Mouse (Mus musculus): Measurements from ENCODE around the gene Itga9. TPM values are rescaled to one million over a fixed set of nuclear protein-coding genes. Genes with fewer than 3 reads are reported as not detected.

The Itga9 gene
- total RNA-seq, 4 experiments from 2014 or later, result 4.7 to 5.8 (median 5.1) TPM

DNA sequence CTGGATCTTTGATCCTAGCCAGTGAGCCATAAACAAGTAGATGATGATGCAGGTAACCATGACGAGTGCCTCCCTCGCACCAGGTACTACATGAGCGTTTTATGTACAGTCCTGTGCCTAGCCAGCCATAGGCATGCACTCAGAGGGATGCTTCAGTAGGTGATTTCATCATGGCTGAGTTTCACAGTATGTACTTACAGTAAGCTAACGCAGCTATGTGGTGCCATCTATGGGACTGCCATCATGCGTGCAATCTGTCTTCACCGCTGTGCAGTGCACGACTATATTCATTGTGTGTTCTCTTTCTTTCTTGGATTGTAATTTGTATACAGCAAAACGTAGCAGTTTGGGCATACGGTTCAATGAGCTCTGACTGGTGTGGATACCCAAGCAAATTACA is 77.9 kb downstream of the Itga9 start:
- no peak for DNase-seq (ENCODE audit: low spot score in 2 of 2)

DNA sequence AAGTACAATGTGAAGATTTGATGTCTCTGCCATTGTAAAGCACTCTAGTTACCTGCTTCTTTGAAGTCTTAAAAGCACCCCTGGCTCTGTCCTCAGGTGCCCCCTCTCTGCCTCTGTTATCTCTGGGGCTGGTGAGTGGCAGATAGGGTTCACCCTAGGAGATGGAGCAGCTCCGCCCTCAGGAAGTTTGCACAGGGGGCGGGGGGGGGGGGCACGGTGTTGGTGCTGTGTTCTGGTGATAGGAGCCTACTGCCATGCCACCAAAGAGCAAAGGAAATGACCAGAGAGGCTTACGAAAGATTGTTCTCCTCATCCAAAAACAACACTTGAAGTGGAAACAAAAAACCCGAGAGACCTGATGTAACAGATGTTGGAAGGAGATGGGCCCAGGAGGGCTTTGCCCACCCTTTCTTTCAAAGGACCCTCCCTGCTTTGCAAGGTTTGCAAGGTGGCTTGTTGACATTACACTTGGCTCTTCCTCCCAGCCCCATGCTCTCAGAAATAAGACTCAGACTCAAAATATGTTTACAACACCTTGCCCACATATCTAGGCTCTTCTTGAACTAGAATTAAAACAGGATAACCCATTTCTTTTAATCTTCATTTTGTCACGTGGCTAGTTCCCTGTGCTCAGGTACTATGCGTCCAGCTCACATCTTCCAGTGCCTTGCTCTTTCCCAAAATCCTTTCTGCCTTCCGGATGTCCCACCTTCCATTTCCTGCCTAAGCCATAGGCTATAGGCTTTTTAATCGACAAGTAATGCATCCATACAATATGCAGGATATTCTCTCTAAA is 79.9 kb downstream of the Itga9 start:
- DNase-seq (ENCODE audit: low spot score in 2 of 2), result no peak

DNA sequence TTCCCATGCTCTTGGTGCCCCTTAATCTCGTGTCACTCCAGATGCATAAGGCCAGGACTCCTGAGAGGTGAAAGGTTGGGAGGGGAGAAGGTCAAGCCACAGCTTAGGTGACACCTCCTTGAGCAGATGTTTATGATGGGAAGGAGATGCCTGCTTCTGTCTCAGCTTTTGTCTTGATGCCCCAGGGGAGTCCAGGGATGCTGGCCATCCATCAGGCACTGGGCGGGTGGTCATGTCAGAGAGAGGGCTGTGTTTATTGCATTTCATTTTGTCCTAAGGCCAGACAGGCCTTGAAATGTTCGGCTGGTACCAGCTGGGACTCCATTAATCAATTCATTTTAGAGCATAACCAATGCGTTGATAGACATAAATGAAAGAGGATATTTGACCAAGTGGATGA is 81.8 kb downstream of the Itga9 start:
- no peak for DNase-seq (ENCODE audit: low spot score in 2 of 2)

DNA sequence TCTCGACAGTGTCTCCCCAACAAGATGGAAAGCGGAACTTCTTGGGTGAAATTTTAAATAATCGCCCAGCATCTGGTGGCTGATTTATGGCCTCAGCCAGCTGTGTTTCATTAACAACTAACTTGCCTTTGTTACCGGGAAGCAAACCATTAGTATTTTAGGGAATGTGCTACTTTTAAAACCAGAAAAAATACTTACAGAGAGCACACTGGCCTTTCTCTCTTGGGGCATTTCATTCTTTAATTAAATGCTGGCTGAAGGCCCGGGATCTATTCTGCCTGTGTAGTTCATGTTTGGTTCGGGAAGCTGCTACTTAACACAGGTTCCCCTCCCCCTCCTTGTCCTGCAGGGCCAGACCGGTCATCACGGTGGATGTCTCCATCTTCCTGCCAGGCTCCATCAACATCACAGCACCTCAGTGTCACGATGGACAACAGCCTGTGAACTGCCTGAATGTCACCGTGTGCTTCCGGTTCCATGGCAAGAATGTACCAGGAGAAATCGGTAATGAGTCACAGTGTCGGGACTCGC is 82.5 kb downstream of the Itga9 start:
- DNase-seq (ENCODE audit: low spot score in 2 of 2), result no peak

DNA sequence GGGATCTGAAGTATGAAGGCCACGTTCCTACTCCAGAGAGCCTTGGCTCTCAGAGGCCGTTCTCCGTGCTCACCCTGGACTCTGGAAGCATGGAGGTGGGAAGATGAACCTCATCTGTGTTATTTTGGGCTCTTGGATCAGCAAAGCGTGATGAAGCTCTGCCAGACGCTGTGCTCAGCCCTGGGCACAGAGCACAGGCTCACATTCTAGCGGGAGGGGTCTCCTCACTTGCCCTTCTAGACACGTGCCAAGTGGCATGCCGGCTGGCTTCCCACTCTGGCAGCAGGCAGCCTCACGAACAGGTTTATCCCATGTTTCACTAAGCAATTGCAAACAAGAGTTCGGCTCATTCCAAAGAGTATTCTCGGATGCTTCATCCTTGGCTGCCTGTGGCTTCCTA is 86.8 kb downstream of the Itga9 start:
- DNase-seq (ENCODE audit: low spot score in 2 of 2), result peak; percentile 46 to 54

DNA sequence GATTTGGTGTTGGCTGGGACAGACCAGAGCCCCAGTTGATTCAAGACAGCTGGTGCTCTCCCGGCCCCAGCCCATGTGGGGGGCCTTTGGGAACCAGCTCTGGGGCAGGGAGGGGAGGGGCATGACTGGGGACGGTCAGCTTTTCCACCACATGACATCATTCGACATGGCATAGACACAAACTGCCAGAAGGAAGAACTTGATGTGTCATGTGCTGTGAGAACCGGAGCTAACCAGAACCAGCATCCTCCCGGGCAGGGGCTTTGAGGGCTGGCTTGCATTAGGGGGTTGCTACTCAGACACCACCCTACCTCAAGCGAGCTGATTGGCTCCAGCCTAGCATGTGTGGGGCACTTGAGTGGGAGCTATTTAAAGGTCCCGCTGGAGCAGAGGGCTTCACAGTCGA is 87.9 kb downstream of the Itga9 start:
- no peak for DNase-seq (ENCODE audit: low spot score in 2 of 2)

DNA sequence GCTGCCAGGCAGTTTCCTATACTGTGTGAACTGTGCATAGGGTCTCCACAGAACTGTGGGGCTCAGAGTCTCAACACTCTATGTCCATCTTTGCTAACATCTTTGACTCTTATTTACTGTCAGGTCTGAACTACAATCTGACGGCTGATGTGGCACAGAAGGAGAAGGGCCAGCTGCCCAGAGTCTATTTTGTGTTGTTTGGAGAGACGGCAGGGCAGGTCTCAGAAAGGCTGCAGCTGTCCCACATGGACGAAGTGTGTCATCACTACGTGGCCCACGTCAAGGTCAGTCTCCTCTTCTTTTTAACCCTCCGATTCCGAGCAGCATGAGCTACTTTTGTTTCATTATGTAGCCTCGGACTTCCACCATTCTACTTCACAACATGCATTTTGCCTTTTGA is 91.7 kb downstream of the Itga9 start:
- DNase-seq (ENCODE audit: low spot score in 2 of 2), result no peak

DNA sequence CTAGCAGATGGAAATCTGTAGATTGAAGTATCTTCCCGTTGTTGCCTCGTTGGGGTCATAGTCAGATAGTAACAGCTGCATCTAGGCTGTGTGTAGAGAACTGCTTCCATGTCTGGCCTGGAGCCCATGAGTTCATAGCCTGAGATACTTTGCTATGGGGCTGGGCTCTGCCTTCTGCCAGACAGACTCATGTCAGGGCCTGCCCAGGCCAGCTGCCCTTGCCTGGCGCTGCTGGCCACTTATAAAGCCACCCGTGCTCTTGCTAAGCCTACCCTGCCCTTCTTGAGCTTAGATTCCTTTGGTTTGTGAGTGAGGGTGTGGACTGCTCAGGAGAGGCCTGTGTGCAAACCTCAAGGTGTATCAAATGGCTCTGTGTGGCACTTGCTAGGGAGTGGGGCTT is 93.2 kb downstream of the Itga9 start:
- no peak for DNase-seq (ENCODE audit: low spot score in 2 of 2)

DNA sequence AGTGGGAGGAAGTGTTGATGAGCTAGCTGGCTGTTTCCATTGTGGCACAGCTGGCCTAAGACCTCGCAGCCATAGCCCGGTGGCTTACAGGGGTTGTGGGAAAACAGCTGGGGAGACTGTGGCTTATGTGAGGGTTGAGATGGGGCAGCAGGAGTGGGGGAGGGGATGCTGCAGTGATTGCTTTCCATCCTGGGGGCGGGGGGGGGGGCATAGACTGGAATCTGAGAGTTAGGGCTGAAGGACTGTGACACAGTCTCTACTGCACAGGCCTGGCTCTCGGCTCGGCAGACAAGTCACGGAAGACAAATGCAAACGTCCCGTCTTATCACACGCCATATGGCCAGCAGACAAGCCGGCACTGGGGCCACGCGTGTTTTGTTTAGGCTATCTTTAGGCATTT is 94.4 kb downstream of the Itga9 start:
- no peak for DNase-seq (ENCODE audit: low spot score in 2 of 2)

DNA sequence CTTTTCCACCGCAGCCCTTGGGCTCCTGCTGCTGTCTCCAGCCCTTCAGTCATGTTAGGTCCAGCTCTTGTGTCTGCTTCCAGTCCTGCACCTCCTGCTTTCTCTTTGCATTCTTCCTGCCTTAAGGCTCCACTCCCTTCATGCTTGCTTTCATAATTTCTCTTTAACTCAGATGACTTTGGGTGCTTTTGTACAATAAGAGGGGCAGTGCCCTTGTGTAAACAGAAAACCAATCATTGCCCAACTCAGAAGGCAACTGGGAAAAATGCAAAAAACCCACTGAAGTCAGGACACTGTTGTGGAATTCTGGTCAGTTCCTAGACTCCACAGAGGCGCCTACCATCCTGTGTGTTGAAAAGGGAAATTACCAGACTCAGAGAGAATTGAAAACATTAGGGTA is 95.3 kb downstream of the Itga9 start:
- DNase-seq (ENCODE audit: low spot score in 2 of 2), result no peak

DNA sequence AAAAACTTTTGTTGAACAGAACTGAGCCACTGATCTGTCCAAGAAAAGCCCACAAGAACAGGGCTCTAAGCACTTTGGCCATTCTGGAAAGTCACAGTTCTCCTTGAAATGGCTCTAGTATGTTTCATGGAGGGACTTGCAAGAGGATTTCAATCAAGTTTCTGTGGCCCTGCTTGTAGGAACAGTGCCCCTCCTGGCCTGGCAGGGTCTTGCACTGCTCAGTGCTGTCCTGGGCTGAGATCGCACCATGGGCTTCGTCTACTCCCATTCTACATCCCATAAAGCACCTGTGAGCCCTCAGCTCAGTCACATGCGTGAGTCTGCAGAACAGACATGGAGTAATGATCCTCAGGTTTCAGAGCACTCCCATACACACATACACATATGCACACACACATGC is 96.7 kb downstream of the Itga9 start:
- DNase-seq (ENCODE audit: low spot score in 2 of 2), result no peak

DNA sequence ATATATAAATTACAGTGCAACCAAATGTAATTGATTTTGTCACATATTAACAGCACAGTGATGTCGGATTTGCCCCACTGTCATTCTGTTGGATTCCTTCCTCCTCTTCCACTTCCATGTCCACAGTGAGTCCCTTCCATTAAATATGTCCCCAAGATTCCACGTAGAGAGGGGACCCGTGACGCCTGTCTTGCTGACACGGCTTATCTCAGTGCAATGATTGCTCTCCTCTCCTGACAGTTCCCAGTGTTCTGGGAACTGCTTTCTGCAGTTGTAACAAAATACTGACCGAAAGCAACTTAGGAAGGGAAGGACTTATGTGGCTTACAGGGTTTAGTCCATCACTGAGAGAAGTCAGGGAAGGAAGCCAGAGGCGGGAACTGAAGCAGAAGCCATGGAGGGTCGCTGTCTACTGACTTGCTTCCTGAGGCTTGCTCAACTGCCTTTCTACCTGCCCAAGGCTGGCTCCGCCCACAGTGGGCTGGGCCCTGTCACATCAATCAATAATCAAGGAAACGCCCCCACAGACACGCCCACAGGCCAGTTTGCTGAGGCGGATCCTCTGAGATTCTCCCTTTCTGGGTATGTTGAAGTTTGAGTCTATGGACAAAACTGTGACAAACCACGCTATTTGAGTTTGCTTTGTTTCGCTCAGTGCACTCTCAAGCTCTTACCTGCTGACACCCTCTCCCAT is 99.0 kb downstream of the Itga9 start:
- no peak for DNase-seq (ENCODE audit: low spot score in 2 of 2)

DNA sequence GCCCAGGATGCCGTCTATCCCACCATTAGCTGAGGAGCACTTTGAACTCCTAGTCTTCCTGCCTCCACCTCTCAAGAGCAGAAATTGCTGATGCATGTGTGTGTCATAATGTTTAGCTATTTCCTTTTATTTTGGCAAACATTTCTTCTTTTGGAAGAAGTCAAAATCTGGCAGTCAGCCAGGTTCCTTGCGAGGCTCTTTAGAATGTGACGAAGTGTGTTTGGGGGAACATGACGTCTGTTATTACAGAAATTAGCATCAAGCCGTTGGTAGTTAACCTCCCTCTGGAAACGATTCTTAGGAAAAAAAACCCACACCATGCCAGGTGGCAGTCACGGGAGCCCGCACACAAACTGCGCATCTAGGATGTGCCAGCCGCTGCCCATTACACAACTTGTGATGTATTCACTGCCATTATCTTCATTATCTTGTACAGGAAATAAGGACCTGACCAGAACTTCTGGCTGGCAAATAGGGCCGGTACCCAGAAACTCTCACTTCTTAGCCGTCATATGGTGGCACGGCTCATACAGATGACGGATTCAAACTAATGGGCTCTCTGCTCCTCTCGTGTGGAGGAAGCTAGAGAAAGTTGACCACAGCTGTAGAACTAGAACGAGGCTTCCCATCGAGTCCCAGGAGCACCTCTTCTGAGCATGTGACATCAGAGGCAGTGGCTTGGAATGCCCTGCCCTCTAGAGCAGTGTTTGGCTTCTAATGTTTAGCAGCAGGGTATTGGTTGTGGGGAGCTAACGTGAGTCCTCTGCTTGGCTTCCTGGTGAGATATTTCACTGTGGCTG is 99.9 kb downstream of the Itga9 start:
- peak in 1 of 2 experiments; percentile 17 for DNase-seq (ENCODE audit: low spot score in 2 of 2)

DNA sequence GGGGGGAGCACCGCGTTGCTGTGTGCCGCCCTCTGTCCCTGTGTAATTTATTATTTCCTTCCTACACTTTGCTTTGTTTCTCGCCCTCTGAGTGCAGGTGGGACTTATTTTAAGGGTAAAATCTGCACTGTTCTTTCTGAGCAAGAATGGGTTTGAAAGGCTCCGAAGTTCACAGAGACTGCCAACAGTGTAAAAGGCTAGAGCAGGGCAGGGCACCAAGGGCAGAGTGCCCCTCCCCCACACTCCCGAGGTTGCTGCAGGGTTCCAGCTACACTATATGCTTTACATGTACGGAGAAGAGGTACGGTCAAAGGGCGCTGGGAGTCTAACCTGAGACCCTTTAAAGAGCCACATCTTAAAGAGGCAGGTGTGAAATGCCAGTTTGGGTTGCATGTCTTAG is 104.1 kb downstream of the Itga9 start:
- DNase-seq (ENCODE audit: low spot score in 2 of 2), result no peak

DNA sequence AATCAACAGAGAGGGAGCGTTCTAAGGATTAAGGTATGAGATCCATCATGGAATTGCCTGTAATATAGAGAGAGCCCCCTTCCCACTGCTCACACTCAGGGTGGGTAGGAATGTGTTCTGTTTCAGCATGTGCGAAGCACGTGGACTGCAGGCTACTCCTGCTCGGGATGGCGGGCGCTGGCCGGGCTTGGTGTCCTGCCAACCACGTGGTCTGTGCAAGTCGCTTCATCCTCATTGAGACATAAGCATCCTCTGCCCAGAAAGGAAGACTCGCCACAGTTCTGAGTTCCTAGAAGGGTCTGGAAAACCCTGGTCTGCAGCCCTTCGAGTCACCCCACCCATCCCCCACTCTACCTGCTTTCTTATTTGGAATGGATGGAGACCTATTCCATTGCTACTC is 105.3 kb downstream of the Itga9 start:
- no peak for DNase-seq (ENCODE audit: low spot score in 2 of 2)

DNA sequence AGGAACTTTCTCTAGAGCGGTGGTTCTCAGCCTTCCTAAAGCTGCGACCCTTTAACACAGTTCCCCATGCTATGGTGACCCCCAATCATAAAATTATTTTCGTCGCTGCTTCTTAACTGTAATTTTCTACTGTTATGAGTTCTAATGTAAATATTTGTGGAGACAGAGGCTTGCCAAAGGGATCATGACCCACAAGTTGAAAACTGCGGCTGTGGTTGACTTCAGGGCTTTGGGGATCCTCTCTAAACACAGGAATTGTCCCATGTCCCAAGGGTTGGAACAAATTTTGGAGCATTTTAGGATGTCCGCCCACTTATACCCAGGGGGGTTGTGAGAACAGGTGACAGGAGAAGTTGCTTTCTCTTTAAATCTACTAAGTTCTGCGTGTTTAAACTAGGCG is 107.0 kb downstream of the Itga9 start:
- DNase-seq (ENCODE audit: low spot score in 2 of 2), result no peak

DNA sequence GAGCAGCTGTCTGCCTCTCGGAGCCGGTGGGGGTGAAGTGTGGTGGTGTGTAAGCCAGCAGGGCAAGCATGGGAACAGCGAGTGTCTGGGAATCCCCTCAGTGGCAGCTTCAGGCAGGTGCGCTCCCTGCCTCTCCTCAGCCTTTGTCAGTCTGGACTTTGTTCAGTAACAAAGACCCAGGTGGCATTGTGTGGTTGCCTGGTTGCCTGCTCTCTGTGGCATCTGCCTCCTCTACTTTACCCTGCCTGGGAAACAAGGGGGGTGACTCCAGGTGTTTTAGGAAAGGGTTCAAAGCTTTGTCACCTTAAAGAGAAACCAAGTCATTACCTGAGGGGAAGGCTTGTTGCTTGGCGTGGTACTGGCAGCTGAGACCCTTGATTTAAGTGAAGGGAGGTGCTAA is 108.0 kb downstream of the Itga9 start:
- DNase-seq (ENCODE audit: low spot score in 2 of 2), result no peak

DNA sequence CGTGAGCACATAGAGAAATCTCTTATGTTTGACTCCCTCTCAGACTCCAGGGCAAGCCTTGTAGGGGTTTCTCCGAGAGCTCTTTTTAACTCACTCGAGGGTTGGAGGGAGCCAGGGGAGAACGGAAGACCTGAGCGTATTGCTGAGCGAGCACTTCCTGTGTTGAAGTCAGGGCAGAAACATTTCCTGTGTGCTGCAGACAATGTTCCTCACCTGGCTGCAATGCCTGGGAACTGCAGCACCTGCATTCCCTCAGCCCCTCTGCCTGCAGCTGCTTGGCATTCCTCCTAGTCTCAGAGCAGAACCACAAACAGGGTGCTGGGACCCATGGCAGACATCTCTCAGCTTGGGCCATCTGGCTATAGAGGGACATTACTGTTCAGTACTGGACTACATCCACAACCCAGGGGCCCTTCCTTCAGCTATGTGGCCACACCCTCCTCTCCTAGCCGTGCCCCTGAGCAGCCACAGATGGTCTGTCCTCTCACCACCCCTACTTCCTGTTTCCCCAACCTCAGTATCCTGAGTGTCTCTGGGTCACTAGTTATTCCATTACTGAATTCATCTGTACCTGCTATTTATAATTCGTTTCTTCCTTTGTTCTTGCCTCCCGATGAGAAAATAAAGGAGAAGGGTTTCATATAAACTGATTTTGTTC is 109.6 kb downstream of the Itga9 start:
- no peak for DNase-seq (ENCODE audit: low spot score in 2 of 2)

DNA sequence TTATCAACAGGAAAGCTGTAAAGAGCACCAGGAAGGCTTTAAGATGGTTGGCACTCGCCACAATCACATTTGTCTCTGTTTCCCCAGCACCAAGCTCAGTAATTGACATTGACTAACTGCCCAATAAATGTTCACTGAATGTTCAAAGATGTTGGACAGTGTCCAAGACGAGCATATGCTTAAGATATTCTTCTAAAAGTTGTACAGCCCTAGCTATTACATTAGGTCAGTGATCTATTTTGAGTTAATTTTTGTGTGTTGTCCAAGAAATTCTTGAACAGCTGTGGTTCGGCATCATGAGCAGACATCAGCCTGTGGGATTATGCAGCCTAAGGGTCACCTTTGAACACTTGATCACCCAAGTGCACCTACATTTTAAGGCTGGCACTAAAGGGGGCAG is 110.9 kb downstream of the Itga9 start:
- DNase-seq (ENCODE audit: low spot score in 2 of 2), result no peak

DNA sequence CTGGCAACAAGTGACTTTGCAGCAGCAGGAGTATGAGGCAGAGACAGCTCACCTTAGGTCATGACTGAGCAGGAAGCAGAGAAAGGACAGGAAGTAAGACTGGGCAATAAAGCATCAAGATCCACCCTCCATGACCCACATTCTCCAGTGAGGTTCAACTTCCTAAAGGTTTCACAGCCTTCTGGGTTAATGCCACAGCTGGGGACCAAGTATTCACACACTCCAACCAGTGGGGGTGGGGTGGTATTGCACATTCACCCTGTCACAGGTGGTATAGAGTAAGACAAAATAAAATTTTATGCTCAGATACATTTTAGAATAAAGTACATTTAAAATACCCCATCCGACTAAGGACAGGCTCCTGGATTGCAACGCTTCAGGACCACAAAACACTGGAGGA is 112.0 kb downstream of the Itga9 start:
- no peak for DNase-seq (ENCODE audit: low spot score in 2 of 2)

DNA sequence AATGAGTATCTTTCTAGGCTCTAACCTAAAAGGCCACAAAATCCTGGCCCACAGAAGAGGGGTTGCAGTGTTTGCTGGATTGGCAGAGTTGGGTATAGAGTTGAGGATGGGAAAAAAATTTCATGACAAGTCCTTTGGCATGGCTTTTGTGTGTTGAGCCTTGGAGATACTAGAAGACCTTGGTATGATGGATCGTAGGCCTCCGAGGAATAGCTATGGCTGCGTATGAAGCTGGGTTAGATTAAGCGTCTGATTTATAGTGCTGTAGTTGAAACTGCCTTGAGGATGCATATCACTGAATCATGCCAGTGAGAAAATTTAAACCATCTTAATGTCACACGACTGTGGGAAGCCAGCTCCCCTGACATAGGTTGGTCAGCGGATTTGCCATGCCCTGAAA is 114.6 kb downstream of the Itga9 start:
- DNase-seq (ENCODE audit: low spot score in 2 of 2), result no peak

Data from layer of hippocampus, adult 8-10 months (tissue).